Mouse (Mus musculus) cerebellum, adult 8-10 months (tissue): Measurements from ENCODE around the gene Zfp526.

Experiments used
- DNase-seq: peaks from one replicate; pipeline ENCODE4 v3.0.0; 2022

The Zfp526 gene

DNA sequence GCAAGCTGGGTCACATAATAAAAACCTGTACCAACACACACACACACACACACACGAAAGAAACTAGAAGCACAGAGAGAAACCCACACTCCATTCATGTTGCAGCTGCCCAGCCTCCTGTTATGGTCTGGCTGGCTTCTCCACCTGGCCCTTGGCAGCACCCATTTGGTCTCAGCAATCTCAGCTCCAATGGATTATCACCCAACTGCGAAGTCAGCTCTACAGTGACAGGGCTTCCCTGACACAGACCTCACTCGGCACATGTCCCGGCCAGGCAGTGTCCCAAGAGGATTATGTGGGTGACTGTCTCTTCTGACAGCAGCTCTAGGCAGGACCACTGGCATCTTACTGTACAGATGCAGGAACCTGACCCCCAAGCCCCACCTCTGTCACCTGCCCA is 10.7 kb upstream of the Zfp526 start:
- DNase-seq = no peak

DNA sequence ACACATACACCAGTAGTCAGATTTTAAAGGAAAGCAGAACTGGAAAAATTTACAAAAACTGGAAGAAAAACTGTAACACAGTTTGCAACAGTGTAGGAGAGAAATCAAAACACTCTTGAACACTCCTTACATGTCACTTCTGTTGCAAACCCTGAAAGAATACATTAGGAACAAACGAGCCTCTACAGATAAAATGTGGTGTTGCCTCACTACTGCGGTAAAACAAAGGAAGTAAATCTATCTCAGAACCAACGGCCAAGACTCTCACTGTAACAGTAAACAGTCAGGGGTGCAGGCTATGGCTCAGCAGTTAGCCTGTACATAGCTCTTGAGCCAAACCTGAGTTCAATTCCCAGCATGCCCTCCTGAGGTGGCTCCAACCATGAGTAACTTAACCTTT is 8.1 kb upstream of the Zfp526 start:
- DNase-seq = no peak

DNA sequence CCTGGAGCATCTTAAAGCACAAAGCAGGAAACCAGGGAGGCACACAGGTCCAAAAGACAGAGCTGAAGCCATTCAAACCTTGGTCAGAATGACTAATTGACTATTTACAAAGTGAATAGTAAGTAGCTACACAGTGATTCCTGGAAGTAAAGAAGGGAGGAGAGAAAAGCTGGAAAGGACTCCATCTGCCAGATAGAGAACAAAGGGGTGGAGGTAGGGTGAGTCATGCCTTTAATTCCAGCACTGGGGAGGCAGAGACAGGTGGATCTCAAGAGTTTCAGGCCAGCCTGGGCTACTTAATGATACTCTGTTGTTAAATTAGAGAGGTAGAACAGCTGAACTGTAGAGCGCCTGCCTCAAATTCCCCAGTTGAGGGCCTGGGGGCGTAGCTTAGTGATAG is 7.1 kb upstream of the Zfp526 start:
- DNase-seq = no peak

- DNase-seq = peak; percentile 35
These were observed 3.4 kb upstream of the Zfp526 start for GRCm38 (mm10) chr7:25217653-25218395.

DNA sequence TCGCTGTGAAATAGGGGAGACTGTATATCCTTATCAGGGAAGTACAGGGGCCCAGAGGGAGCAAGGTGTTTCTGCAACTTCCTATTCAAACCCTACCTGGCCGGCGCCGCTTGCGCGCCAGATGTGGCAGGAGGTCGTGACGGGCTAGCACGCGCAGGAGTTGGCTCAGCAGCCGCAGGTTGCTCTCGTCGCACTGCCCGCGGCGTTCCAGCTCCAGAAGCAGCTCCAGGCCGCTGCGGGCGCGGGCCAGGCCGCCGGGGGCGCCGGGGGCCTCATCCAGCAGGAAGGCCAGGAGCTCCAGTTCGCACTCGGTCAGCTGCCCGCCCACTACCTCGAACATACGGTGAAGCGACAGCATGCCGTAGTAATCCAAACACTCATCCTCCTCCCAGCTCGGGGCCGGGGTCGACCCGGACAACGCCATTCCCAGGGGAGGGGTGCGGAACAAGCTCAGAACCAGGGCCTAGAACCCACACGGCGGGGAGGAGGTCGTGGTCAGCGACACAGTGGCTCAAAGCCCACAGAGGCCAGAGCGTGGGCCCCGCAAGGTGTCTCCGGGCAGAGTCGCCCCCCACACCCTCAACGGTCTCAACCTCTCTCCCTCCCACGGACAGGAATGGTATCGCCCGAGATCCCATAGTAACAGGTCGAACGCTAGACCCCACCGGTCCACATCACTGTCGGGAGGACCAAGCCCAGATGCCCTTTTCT is 2.4 kb upstream of the Zfp526 start:
- DNase-seq = peak; percentile 59

GRCm38 (mm10) chr7:25219416-25219750 is 1.8 kb upstream of the Zfp526 start:
- DNase-seq = no peak

- peak; percentile 96 for DNase-seq
These were observed 1.3 kb upstream of the Zfp526 start for GRCm38 (mm10) chr7:25219756-25220456.

DNA sequence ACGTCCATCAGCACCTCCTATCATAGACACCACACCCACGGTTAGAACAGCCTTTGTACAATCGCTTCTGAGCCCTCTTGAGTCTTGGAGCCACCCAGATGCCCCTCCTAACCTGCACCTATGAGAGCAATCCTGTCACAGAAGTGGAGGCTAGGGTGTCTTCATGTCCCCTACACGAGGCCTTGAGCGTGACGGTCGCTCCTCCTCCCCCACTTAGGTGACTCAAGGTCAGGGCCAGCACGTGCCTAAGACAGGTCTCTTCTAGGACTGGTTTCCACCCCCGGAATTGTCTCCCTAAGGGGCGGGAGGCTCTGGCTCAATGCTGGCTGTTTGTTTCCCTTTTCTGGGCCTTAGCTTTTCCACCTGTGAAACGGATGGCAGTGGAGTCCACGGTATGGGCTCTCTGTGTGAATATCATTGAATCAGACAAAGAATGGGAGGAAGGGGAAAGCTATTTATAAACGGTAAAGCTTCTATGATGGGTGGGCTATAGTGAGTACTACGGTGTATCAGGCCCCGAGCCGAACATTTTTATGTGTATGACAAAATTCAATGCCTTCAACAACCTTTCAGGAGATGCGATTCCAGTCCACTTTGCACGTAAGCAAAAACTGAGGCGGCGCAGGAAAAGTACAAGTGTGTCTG is 646 bp upstream of the Zfp526 start, which contains the start of gene Dedd2:
Gene Dedd2, minus strand, starts transcription at position 159 of the 645 bp plus-strand sequence.
- no peak for DNase-seq

DNA sequence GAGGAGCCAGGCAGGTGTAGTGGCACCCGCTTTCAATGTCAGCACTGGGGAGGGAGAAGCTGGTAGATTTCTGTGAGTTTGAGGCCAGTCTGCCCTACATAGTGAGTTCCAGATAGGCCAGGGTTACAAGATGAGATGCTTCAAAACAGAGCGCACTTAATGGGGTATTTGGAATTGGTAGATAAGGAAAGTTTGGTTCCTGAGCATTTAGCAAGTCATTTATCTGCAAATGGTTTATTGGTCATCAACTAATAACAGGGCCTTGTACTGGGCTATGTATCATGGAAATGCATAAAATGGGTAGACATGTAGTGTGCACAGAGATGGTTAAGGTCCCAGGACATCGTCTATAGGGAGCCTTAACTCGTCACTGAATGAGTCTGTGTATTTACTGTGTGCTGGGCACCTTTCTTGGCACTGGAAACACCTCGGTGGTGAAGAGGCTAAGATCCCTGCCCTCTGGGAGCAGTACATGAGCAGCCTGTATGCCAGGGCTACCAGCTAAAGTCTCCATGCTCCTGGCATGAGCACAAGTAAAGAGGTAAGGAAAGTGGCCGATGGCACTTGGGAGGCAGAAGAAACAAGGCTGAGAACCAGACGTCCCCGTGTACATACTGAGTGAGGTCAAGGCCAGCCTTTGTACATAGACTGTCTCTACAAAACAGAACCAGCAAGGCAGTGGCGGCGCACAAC is 1.2 kb downstream of the Zfp526 start:
- DNase-seq = no peak

DNA sequence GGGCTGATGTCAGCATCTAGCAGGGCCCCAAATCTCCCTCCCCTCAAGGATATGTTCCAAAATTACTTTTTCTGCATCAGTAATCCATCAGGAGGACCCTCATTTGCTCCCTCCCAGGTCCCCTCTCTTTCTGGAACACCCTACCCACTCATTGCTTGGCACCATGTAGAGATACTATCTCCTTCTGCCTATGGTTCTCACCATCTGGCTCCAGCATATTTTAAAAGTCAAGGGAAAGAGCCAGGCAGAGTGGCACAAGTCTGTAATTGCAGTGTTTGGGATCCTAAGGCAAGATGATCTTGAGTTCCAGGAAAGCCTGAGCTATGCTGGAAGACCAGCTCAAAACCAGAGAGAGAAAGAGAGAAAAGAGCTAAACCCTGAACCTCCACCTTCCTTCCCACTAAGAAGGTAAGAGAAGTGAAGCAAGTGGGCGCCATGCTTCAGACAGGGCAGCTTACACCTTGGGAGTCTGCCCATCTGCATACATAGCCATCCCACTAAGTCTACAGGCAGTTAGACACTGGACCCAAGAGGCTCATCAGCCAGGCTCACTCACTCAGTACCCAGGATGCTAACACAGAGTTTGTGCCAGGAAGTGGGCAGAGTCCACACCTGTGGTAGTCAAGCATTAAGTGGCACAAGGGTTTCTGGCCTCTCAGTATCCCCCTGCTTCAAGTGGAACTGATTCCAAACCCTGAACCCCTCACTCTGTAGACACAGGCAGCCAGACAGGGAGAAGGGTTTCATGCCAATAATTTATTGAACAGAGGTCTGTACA is 6.5 kb downstream of the Zfp526 start:
- DNase-seq = no peak

DNA sequence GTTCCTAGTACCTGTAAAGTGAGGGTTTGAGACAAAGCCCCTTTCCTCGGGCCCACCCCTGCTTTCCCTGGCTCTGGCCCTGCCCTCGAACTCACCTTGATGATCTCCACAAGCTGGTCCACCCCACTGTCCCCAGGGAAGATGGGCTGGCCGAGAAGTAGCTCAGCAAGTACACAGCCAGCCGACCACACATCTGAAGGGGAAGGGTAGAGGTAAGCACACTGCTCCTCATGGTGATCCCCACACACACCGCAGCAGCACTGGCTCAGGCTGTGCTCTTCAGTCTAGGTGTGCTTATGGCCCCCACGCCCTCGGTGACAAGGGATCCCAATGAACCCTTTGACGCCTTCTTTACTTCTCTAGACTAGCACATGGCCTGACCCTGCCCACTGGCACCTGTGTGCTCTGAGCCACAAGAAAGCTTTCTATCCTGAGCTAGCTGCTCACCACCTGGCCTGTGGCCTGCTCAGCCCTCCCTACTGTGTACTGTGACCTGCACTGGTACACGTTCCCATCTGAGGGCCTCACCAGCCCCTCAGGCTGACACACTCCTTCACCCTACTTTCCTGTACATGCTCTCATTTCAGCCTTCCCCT is 9.6 kb downstream of the Zfp526 start:
- no peak for DNase-seq

DNA sequence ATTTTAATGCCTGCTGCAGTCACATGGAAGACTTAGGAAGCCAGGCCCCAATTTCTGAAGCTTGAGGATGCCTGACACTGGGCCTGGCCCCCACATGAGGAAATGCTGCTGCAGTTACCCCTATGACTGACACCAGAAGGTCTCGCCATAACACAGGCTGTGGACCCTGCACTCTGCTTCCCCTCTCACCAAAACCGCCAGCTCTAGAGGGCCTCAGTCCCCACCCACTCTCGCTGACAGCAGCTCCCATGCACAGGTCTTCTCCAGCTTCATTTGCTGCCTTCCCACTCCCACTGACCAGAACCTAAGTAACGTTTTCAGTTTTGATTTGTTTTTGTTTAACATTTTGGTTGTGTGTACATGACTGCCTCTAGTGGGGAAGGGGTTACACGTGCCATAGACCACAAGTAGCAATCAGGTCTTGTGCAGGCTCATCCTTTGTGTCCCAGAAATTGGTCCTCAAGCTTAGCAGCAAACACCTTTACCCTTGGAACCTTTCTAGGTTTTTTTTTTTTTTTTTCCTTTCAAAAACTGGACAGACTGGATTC is 10.9 kb downstream of the Zfp526 start:
- no peak for DNase-seq

DNA sequence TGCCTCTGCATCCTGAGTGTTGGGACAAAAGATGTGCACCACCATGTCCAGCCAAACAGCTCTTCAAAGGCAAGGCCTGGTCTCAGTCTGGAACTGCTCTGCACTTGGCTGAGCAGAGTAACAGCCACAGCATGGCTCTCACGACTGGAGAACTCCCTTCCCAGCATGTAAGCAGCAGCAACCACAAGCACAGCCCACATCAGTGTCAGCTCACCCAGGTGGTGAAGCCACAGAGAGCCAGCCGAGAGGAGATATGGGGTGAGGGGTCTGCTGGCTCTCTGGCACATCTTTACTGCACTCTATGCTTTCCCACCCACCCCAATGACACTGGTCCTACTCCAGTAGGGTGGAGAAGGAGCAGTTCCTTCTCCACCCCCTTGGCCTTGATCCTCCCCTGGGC is 11.8 kb downstream of the Zfp526 start:
- DNase-seq = no peak

GRCm38 (mm10) chr7:25235526-25235925 is 14.3 kb downstream of the Zfp526 start:
- no peak for DNase-seq

GRCm38 (mm10) chr7:25237249-25238014 is 16.2 kb downstream of the Zfp526 start, which contains the start of gene Gsk3a:
TSS of gene Gsk3a (minus strand) at chr7:25237851.
- peak; percentile 98 for DNase-seq

DNA sequence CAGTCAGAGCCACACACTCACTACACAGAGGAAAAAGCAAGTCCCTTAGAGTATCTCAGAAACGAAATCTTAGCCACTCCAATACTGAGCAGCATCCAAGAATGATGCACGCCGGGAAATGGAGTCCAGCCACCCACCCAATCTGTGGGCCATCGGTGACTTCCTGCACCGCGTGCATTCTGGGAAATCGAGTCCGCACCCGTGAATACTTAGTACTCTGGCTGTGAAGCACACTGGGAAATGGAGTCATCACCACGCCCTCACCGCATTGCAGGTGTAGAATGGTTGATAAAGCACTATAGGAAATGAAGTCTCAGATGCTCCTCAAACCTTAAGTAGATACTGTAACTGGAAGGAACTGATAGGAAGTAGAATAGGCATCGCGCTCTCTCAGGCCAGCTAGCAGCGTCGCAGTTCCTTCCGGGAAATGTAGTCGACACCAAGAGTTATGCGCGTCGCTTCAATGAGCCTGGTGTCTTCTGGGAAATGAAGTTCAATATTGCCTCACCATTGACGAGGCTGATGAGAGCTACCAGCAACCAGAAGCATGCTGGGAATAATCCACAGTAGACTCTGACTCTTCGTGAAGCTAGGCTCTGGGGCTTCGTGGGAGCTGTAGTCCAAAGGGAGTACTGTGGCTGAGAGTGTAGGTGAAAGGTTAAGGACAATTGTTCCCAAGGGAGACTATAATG is 16.9 kb downstream of the Zfp526 start:
- peak; percentile 95 for DNase-seq

- DNase-seq = peak; percentile 81
These were observed 17.8 kb downstream of the Zfp526 start for GRCm38 (mm10) chr7:25238829-25239623.

DNA sequence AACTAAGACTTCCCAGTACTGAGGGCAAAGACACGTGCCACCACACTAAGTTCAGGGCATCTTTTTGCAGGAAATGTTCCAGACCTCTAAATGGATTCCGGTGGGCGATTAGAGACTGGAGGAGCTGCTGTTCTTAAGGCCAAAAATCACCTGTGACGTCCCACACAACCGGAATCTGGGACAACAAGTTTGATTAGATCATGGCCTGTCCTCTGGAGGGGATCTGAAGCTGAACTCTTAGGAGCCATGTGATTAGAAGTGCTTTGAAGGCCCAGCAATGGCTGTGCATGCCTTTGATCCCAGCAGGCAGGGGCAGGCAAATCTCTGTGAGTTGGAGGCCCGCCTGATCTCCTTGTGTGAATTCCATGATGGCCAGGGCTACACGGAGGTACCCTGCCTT is 19.4 kb downstream of the Zfp526 start:
- DNase-seq = no peak

GRCm38 (mm10) chr7:25241062-25241461 is 19.8 kb downstream of the Zfp526 start:
- DNase-seq = no peak
